Mouse (Mus musculus) hindbrain, embryonic 11.5 days (tissue): ENCODE measurements around the gene Fam83g. TPM values are rescaled to one million over a fixed set of nuclear protein-coding genes. Genes with fewer than 3 reads are reported as not detected.
A peak's percentile ranks its signal among the peaks of the same experiment; 100 is the strongest.

Experiments
- ATAC-seq: fragments of 200-750 bp; cut with Nextera tagmentation; 2 replicates; pipeline ENCODE4 v1.8.0; 2017; ENCODE audit warnings: mild to moderate bottlenecking, moderate TSS enrichment, moderate library complexity; ENCODE audit not compliant: low FRiP score
- DNase-seq: peaks from one replicate; pipeline ENCODE4 v3.0.0-alpha.2; 2015; ENCODE audit warnings: low spot score
- H3K27ac ChIP-seq: fragments of 300-500 bp; sonication (generic); 2 replicates; pipeline ENCODE4 v1.5.1; 2014; ENCODE audit warnings: mild to moderate bottlenecking, low read depth, low read length
- H3K27me3 ChIP-seq: fragments of 300-500 bp; sonication (generic); 2 replicates; pipeline ENCODE4 v1.6.1; 2014; ENCODE audit warnings: mild to moderate bottlenecking, low read length, moderate library complexity, mixed read lengths; ENCODE audit not compliant: control insufficient read depth, insufficient read depth
- H3K36me3 ChIP-seq: fragments of 300-500 bp; sonication (generic); 2 replicates; pipeline ENCODE4 v1.6.1; 2014; ENCODE audit warnings: mild to moderate bottlenecking, low read length, moderate library complexity, mixed read lengths; ENCODE audit not compliant: control insufficient read depth, insufficient read depth
- H3K4me1 ChIP-seq: fragments of 300-500 bp; sonication (generic); replicated peaks from 2 replicates; pipeline ENCODE4 v1.6.1; 2014; ENCODE audit warnings: low read length, mixed read lengths; ENCODE audit not compliant: control insufficient read depth, insufficient read depth
- H3K4me2 ChIP-seq: fragments of 300-500 bp; sonication (generic); replicated peaks from 2 replicates; pipeline ENCODE4 v1.6.1; 2014; ENCODE audit warnings: mild to moderate bottlenecking, low read depth, low read length
- H3K4me3 ChIP-seq: fragments of 300-500 bp; sonication (generic); 2 replicates; pipeline ENCODE4 v1.5.1; 2014; ENCODE audit warnings: low read depth, low read length
- H3K9ac ChIP-seq: fragments of 300-500 bp; sonication (generic); 2 replicates; pipeline ENCODE4 v1.6.1; 2014; ENCODE audit warnings: low read depth, low read length
- H3K9me3 ChIP-seq: fragments of 300-500 bp; sonication (generic); 2 replicates; pipeline ENCODE4 v1.6.1; 2016; ENCODE audit warnings: low read length; ENCODE audit not compliant: control insufficient read depth
- WGBS: fragments of 180-500 bp; shearing (Covaris S2); extraction: QIAGEN DNeasy Blood & Tissue Kit; methylation state at CpG from one replicate; pipeline ENCODE4 v1.1.7; 2014; 5-methylcytosine and 5-hydroxymethylcytosine counted together
- polyA plus RNA-seq: library from polyadenylated mRNA; unstranded; fragments of >200 nt; fragmentation: Nextera tagmentation; extraction: Ambion mirVana; gene quantifications from 2 replicates; pipeline ENCODE4 v1.2.1, GENCODE M21; 2014

Fam83g gene
- polyA plus RNA-seq, 1 experiment from 2014 or later, result 0.31 TPM

DNA sequence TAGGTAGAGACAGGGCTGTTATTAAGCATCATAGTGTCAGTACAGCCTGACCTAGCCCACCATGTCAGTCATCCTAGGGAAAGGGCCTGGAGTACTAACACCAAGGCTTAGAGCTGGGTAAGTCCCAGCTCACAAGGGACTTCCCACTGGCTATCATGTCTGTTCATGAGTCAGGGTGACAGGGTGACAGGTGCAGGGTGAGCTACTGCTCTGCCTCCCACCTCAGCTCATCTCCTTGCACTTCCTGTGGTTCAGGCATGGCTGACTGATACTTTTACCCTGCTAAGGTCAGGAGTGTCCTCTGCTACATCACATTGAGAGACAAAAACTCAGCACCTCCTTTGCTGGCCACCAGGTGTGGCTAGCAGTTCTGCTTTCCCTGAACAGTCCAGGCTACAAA, 15.0 kb downstream of the Fam83g start:
- H3K4me2 ChIP-seq, result no peak overlapping the region
- H3K4me1 ChIP-seq, result 0 out of 2 replicates have a peak, but pooled peaks cover 3% of the 10 kb centered on the region
- H3K36me3 ChIP-seq, result no peaks in the 10 kb centered on the region
- no peaks in the 10 kb centered on the region for H3K9me3 ChIP-seq
- H3K27me3 ChIP-seq, result 0 out of 2 replicates have a peak, but pooled peaks cover 5% of the 10 kb centered on the region
- ATAC-seq, result no peak
- no peak overlapping the region for H3K9ac ChIP-seq
- H3K27ac ChIP-seq, result no peak overlapping the region
- DNase-seq, result no peak
- no peak overlapping the region for H3K4me3 ChIP-seq

DNA sequence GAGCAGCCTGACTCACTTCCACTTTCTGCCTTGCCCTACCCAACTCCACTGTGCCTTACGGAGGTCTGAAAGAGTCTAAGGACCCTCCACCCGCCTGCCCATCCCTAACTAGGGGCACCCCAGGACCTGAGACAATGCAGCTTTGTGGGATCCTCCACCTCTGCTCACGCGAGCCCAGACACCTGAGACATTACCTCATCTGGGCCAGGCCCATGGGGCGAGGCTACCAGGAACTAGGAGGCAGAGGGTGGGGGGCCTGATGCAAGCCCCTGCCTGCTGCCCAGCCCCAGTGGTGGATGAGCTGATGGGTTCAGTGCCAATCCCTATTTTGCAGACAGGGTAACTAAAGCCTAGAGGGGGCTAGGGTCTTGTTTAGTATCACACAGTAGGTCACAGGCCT, 15.6 kb downstream of the Fam83g start:
- WGBS, result 89% methylated on average over 5 of the region's 5 CpGs
- no peak overlapping the region for H3K9ac ChIP-seq

DNA sequence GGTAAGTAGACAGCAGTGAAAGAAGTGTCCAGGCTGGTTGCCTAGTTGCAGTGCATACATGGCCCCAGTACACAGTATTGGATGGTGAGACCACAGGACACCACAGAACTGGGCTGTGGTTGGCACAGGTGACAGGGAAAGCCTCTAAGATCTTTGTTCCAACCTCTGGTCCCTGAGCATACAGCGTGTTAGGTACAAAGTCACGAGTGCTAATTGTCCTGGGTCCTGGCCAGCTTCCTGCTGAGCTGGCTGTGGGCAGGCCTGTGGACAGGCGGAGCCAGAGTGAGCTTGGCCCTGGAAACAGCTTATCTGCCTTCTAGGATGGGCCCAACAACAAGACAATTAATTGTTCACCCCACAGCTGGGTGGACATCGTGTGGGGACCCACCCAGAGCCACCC, 16.0 kb downstream of the Fam83g start:
- 64% methylated on average over 4 of the region's 4 CpGs for WGBS
- Histone ChIP-seq H3K27ac (no peak overlapping the region), H3K4me2 (no peak overlapping the region), H3K9me3 (no peaks in the 10 kb centered on the region), H3K4me1 (0 out of 2 replicates have a peak, but pooled peaks cover 3% of the 10 kb centered on the region), H3K27me3 (0 out of 2 replicates have a peak, but pooled peaks cover 5% of the 10 kb centered on the region), H3K4me3 (no peak overlapping the region), H3K9ac (no peak overlapping the region), H3K36me3 (no peaks in the 10 kb centered on the region)
- DNase-seq (no peak), ATAC-seq (no peak)

More for the DNA sequence above, 15.6 kb downstream of the Fam83g start:
- ATAC-seq (no peak), DNase-seq (no peak)
- H3K27me3 ChIP-seq, result 0 out of 2 replicates have a peak, but pooled peaks cover 5% of the 10 kb centered on the region
- no peak overlapping the region for H3K27ac ChIP-seq
- H3K9me3 ChIP-seq, result no peaks in the 10 kb centered on the region
- H3K4me2 ChIP-seq, result no peak overlapping the region
- no peaks in the 10 kb centered on the region for H3K36me3 ChIP-seq
- no peak overlapping the region for H3K4me3 ChIP-seq
- 0 out of 2 replicates have a peak, but pooled peaks cover 3% of the 10 kb centered on the region for H3K4me1 ChIP-seq

DNA sequence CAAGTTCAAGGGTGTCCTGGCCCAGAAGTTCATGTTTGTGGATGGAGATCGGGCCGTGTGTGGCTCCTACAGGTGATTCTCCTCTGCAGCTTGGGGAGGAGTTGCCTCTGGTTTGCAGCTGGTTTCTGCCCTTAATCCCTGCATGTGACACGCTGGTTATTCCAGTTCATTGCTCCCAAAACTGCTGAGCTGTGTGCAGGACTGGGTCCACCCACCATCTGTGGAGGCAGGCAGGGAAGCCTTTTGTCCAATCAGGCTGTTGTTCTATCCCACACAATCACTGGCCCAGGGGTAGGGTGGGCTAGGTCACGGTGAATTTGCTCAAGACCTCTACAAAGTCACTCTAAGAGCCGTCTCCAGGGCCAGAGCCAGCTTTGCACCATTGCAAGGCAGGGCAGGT, 17.8 kb downstream of the Fam83g start:
- Histone ChIP-seq H3K9ac (no peak overlapping the region), H3K4me1 (0 out of 2 replicates have a peak, but pooled peaks cover 3% of the 10 kb centered on the region), H3K27me3 (0 out of 2 replicates have a peak, but pooled peaks cover 5% of the 10 kb centered on the region), H3K36me3 (no peaks in the 10 kb centered on the region), H3K4me2 (no peak overlapping the region), H3K27ac (0 out of 2 replicates have a peak overlapping the region, but pooled peaks have one; percentile 17), H3K4me3 (no peak overlapping the region), H3K9me3 (no peaks in the 10 kb centered on the region)
- WGBS, result 41% methylated on average over 5 of the region's 5 CpGs
- DNase-seq (no peak), ATAC-seq (no peak)

DNA sequence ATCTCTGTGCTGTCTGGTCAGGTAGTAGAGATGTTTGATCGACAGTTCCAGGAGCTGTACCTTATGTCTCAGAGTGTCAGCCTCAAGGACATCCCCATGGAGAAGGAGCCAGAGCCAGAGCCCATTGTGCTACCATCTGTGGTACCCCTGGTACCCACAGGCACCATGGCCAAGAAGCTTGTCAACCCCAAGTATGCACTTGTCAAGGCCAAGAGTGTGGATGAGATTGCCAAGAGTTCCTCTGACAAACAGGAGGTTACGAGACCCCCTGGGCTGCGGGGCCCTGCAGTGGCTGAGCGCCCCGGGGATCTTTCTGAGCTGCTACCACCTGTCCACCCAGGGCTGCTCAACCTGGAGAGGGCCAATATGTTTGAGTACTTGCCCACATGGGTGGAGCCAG, 18.6 kb downstream of the Fam83g start:
- Histone ChIP-seq H3K27me3 (0 out of 2 replicates have a peak, but pooled peaks cover 5% of the 10 kb centered on the region), H3K27ac (no peak overlapping the region), H3K36me3 (no peaks in the 10 kb centered on the region), H3K4me1 (0 out of 2 replicates have a peak, but pooled peaks cover 3% of the 10 kb centered on the region), H3K4me3 (no peak overlapping the region), H3K4me2 (no peak overlapping the region), H3K9me3 (no peaks in the 10 kb centered on the region), H3K9ac (no peak overlapping the region)
- WGBS, result 90% methylated on average over 5 of the region's 5 CpGs
- ATAC-seq (no peak), DNase-seq (no peak)

DNA sequence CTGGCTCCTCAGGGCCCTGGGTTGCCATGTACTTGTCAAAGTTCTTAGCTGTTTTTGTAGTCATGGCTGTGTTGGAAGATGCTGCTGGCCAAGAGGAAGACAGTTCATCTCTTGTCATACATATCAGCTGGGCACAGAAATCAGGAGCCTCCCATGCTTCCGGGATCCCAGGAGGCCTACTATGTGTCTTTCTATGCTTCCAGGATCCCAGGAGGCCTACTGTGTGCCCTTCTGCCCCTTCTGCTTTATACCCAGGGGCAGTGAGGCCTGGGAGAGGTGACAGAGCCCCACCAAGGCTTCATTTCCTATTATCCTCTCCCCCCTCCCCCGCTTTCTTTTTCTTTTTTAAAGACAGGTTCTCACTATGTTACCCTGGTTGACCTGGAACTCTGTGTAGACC, 21.7 kb downstream of the Fam83g start:
- Histone ChIP-seq H3K9ac (no peak overlapping the region), H3K27me3 (0 out of 2 replicates have a peak, but pooled peaks cover 3% of the 10 kb centered on the region)
- 89% methylated on average over 2 of the region's 2 CpGs for WGBS

DNA sequence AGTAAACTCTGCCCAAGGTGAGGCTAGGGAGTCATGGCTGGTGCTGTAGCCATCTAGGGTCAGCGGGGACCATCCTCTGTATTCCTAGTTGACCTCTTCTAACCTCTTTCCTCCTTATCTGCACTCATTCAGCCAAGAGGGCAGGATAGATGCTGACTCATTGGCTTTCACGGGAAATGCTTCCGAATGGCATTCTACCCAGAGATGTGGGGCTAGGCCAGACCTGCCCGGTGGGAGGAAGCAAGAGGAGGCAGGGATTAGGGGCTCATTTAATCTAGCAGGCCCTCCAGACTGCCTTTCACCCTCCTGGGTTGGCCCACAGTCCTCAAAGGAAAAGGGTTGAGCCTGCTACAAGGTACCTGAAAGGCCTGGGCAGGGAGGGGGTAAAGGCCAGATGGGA, 22.3 kb downstream of the Fam83g start:
- H3K4me1 ChIP-seq, result no peaks in the 10 kb centered on the region
- no peaks in the 10 kb centered on the region for H3K36me3 ChIP-seq
- H3K4me3 ChIP-seq, result no peak overlapping the region
- H3K27me3 ChIP-seq, result 0 out of 2 replicates have a peak, but pooled peaks cover 2% of the 10 kb centered on the region
- no peak overlapping the region for H3K27ac ChIP-seq
- no peaks in the 10 kb centered on the region for H3K9me3 ChIP-seq
- ATAC-seq (no peak), DNase-seq (no peak)
- 78% methylated on average over 4 of the region's 4 CpGs for WGBS
- H3K9ac ChIP-seq, result no peak overlapping the region
- no peak overlapping the region for H3K4me2 ChIP-seq

More for the DNA sequence above, 21.7 kb downstream of the Fam83g start:
- Histone ChIP-seq H3K4me2 (no peak overlapping the region), H3K36me3 (no peaks in the 10 kb centered on the region), H3K4me3 (no peak overlapping the region), H3K27ac (no peak overlapping the region), H3K4me1 (0 out of 2 replicates have a peak, but pooled peaks cover under 1% of the 10 kb centered on the region), H3K9me3 (no peaks in the 10 kb centered on the region)
- ATAC-seq (no peak), DNase-seq (no peak)

DNA sequence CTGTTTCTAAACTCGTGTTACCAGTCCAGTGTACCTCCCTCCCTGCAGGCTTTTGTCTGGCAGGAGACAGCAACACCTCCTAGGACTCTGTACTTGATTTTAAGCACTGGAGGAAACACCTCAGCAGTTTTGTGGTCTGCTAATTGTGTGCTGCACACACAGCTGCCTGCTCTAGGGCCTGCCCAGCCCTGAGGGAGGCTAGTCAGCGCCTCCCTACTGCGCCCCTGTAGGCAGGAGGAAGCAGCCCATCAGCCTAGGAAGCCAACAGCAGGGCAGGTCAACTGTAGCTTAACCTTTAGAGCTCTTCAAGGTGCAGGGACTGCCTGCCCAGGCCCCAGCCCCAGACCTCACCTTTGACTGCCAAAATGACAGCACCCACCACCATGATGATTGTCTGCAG, 25.0 kb downstream of the Fam83g start:
- Histone ChIP-seq H3K27ac (no peak overlapping the region), H3K4me3 (no peak overlapping the region), H3K4me2 (no peak overlapping the region), H3K27me3 (no peaks in the 10 kb centered on the region; the same call in 1 of the 2 replicates), H3K9me3 (no peaks in the 10 kb centered on the region), H3K4me1 (no peaks in the 10 kb centered on the region), H3K9ac (no peak overlapping the region), H3K36me3 (no peaks in the 10 kb centered on the region)
- DNase-seq (no peak), ATAC-seq (no peak)
- WGBS, result 68% methylated on average over 3 of the region's 3 CpGs

DNA sequence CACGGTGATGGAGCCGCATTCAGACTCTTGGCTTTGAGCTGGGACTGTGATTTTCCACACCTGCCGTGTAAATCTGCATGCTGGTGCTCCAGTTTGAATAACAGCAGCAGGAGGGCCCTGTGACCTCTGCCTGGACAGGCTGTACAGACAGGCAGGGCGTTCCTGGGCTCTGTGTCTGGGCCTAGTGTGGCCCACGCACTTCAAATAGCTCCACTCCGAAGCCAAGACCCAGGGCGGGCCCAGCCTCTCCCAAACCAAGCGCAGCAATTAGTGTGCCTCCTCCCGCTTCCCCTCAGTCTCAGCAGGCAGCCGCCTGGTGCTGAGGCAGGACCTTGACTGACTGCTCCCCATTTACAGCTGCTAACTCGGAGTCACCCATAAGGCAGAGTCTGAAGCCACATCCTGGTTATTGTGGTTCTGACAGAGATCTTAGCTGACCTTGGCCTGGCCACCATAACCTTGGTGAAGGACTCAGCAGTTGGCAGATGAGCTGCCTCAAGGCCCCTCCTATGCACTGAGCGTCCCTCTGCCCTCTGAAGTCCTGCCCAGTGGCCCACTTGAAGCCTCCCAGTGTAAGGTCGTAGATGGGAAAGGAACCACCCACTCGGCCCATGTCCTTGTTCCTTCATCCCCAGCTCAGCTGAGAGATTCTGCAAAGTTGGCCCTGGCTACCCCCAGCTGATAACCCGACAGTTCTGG, 29.4 kb downstream of the Fam83g start:
- Histone ChIP-seq H3K4me1 (no peaks in the 10 kb centered on the region), H3K9me3 (no peaks in the 10 kb centered on the region), H3K36me3 (no peaks in the 10 kb centered on the region), H3K4me2 (no peak overlapping the region), H3K4me3 (no peak overlapping the region), H3K27ac (no peak overlapping the region), H3K9ac (no peak overlapping the region), H3K27me3 (no peaks in the 10 kb centered on the region; the same call in 1 of the 2 replicates)
- WGBS, result 53% methylated on average over 15 of the region's 15 CpGs
- no peak for ATAC-seq
- DNase-seq, result no peak
